Mouse (Mus musculus) T-helper 1 cell (primary cell): ENCODE data around the gene Hrasls.

Experiments
- in situ Hi-C: fragments of 300-600 bp; cut with MboI, MseI; formaldehyde crosslinking; loops from one replicate; pipeline ENCODE4 v1.15.1; 2025; ENCODE audit warnings: high pct_unique_total_duplicates

Hrasls gene

GRCm38 (mm10) chr16:29209605-29210411 lies at the start of gene Hrasls:
Gene Hrasls, plus strand, starts transcription at chr16:29209695.
- in situ Hi-C loops = no loop called here

- in situ Hi-C loops = no loop called here
Measured at GRCm38 (mm10) chr16:29162271-29162670, 47.2 kb upstream of the Hrasls start.

GRCm38 (mm10) chr16:29167051-29167450 lies 42.4 kb upstream of the Hrasls start:
- in situ Hi-C loops = no loop called here

- in situ Hi-C loops = no loop called here
Measured at GRCm38 (mm10) chr16:29171741-29172140, 37.8 kb upstream of the Hrasls start.

GRCm38 (mm10) chr16:29173201-29173600 lies 36.3 kb upstream of the Hrasls start:
- in situ Hi-C loops = no loop called here

GRCm38 (mm10) chr16:29174831-29175350 lies 34.6 kb upstream of the Hrasls start:
- in situ Hi-C loops = no loop called here

- in situ Hi-C loops = no loop called here
Measured at GRCm38 (mm10) chr16:29192911-29193310, 16.6 kb upstream of the Hrasls start.

GRCm38 (mm10) chr16:29193981-29194380 lies 15.5 kb upstream of the Hrasls start:
- in situ Hi-C loops = no loop called here

- in situ Hi-C loops = no loop called here
Measured at GRCm38 (mm10) chr16:29195156-29195555, 14.3 kb upstream of the Hrasls start.

GRCm38 (mm10) chr16:29198461-29198860 lies 11.0 kb upstream of the Hrasls start:
- in situ Hi-C loops = no loop called here

GRCm38 (mm10) chr16:29201146-29201545 lies 8.3 kb upstream of the Hrasls start:
- in situ Hi-C loops = no loop called here

- in situ Hi-C loops = no loop called here
Measured at GRCm38 (mm10) chr16:29204875-29205274, 4.6 kb upstream of the Hrasls start.

GRCm38 (mm10) chr16:29205581-29205980 lies 3.9 kb upstream of the Hrasls start:
- in situ Hi-C loops = no loop called here

- in situ Hi-C loops = no loop called here
Measured at GRCm38 (mm10) chr16:29208841-29209240, 654 bp upstream of the Hrasls start.

GRCm38 (mm10) chr16:29216395-29217295 lies 7.2 kb downstream of the Hrasls start:
- in situ Hi-C loops = no loop called here

- in situ Hi-C loops = no loop called here
Measured at GRCm38 (mm10) chr16:29235951-29236350, 26.5 kb downstream of the Hrasls start.

GRCm38 (mm10) chr16:29254325-29254724 lies 44.8 kb downstream of the Hrasls start:
- in situ Hi-C loops = no loop called here
